Mouse (Mus musculus): ENCODE data around the gene Spon1.

DNA sequence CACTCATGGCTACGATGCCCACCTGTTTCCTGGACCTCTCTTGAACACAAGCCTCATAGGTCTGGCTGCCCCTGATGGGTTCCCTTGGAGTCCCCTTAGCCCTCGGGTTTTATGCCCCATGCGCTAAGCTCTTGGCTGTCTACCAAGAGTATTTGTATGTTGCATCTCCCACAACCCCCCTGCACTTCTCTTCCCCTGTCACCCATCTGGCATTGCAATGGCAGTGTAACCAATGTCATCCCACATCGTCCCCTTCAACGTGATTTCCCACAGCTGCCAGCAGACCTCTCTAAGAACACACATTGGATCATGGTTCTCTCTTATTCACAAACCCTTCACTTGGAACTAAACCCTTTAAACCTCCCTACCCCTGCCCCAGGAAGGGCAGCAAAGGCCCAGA lies 239.7 kb downstream of the Spon1 start:
- no peak for TF ChIP-seq CTCF (conservative IDR thresholded peaks at IDR 0.05; ENCODE audit: low read length)
- TF ChIP-seq NANOG (IDR thresholded peaks at IDR 0.05; ENCODE audit: borderline replicate concordance, low read length) = no peak

Measured in E14TG2a.4 (cell line).